Mouse (Mus musculus) bone marrow macrophage, adult 2 months (primary cell): ENCODE data around the gene Olfr884.

Experiments
- CTCF ChIP-seq: IDR thresholded peaks from 2 replicates; pipeline ENCODE4 v1.5.1; 2012; ENCODE audit warnings: low read depth, mild to moderate bottlenecking, low read length, moderate library complexity
- POLR2A ChIP-seq: IDR thresholded peaks from 2 replicates; pipeline ENCODE4 v1.6.1; 2012; ENCODE audit warnings: mild to moderate bottlenecking, low read depth, low read length, borderline replicate concordance

DNA sequence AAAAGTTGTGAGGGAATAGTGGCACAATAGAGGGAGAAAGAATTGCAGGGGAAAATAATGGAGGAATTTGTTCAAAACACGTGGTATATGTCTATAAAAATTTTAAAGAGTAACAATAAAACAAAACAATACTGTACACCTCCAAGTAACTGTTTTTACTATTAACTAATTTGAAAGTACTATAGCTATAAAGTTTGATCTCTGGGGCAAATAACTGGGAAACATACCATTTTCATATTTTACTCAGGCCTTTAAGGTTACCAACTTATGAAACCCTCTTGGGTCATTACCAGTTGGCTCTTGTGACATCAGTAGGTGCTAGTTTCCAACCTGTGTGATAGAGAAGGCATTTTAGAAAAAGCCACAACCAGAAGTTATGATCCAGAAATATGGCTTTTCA lies 37.4 kb downstream of the Olfr884 start, which contains the start of gene Olfr887:
- TF ChIP-seq CTCF: no peak
- TF ChIP-seq POLR2A: no peak
